Mouse (Mus musculus): ENCODE results near the gene Tmigd3. TPM values are rescaled to one million over a fixed set of nuclear protein-coding genes. Genes with fewer than 3 reads are reported as not detected.
A peak's percentile ranks its signal among the peaks of the same experiment; 100 is the strongest.

Gene Tmigd3
- polyA plus RNA-seq, 1 experiment from 2014 or later = 0.32 TPM

DNA sequence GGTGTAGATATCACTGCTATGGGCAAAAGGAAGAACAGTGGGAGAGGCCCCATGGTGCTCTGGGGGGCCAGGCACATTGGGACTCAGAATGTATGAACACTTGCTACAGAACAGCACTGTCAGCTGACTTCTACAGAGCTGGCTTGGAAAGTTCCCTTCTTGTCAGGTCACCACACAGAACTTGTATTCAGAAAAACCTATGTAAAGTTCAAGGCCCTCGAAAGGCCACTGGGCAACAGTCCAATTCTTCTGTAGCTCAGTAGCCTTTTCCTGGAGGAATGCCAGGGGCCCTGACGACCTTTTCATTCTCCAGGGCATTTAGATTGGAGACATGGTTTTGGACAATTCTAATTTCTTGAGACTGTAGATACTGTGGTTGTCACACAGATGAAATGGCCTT, 2.6 kb upstream of the Tmigd3 start:
- no peak for ATAC-seq (replicated peaks; ENCODE audit: extremely low read depth, insufficient read depth, low FRiP score)
- Histone ChIP-seq H3K9me3 (replicated peaks; ENCODE audit: control insufficient read depth, low read length) (no peaks in the 10 kb centered on the region), H3K4me1 (ENCODE audit: control insufficient read depth, insufficient read depth, low read length) (peaks cover 21% of the 10 kb centered on the region), H3K9ac (ENCODE audit: low read length) (no peak overlapping the region), H3K27ac (ENCODE audit: low read length) (no peak overlapping the region), H3K36me3 (ENCODE audit: control insufficient read depth, insufficient read depth) (no peaks in the 10 kb centered on the region), H3K4me3 (ENCODE audit: low read length) (no peak overlapping the region), H3K4me2 (ENCODE audit: low read depth, low read length) (no peak overlapping the region), H3K27me3 (ENCODE audit: control insufficient read depth, insufficient read depth, low read length) (no peaks in the 10 kb centered on the region; the same call in 1 of the 2 replicates)
- WGBS = 9% methylated on average over 2 of the region's 2 CpGs

DNA sequence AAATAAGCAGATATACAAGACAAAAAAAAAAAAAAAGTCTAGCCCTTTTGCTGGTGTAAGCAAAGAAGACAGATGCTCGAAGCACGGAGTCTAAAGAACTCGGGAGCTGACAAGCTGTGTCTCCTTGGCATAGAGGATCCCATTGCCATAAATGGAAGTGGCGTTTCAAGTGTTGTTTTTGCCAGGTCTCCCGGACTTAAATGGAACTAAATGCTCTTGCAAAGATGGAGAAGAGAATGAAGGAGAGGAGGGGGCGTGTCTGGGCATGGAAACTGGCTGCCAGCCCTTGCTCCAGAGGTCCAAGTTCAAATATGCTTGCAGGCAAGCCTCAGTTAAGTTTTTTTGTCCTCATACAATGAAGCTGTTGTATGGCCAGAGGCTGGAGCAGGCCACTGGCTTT, 1.3 kb downstream of the Tmigd3 start:
- no peaks in the 10 kb centered on the region; the same call in 1 of the 2 replicates for H3K27me3 ChIP-seq (ENCODE audit: control insufficient read depth, insufficient read depth, low read length)
- H3K4me1 ChIP-seq (ENCODE audit: control insufficient read depth, insufficient read depth, low read length) = peaks cover 23% of the 10 kb centered on the region
- H3K27ac ChIP-seq (ENCODE audit: low read length) = no peak overlapping the region
- peak overlapping the region; percentile 22; the same call in 1 of the 2 replicates for H3K4me2 ChIP-seq (ENCODE audit: low read depth, low read length)
- no peak overlapping the region for H3K9ac ChIP-seq (ENCODE audit: low read length)
- no peak overlapping the region for H3K4me3 ChIP-seq (ENCODE audit: low read length)
- no peak for ATAC-seq (replicated peaks; ENCODE audit: extremely low read depth, insufficient read depth, low FRiP score)
- no peaks in the 10 kb centered on the region for H3K36me3 ChIP-seq (ENCODE audit: control insufficient read depth, insufficient read depth)
- H3K9me3 ChIP-seq (replicated peaks; ENCODE audit: control insufficient read depth, low read length) = no peaks in the 10 kb centered on the region
- WGBS = 21% methylated on average over 6 of the region's 6 CpGs

DNA sequence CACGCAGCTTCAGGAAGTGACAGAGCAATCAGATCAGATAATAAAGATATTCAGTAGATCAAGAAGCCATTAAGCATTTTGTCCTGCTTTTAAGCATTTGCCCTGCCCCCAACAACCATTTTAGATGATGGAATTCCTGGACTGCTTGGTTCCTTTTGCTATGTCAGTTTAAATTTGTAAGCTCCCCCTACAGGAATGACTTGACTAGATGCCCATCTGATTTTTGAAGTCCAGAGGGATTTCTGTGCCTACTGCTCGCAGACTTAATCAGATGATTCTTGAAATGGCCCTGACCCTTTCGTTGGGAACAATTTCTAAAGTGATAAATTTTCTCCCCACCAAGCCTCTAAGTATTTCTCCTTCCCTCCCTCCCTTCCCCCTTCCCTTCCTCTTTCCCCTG, 1.9 kb downstream of the Tmigd3 start:
- 27% methylated on average over 3 of the region's 3 CpGs for WGBS
- Histone ChIP-seq H3K9ac (ENCODE audit: low read length) (no peak overlapping the region), H3K9me3 (replicated peaks; ENCODE audit: control insufficient read depth, low read length) (no peaks in the 10 kb centered on the region), H3K36me3 (ENCODE audit: control insufficient read depth, insufficient read depth) (no peaks in the 10 kb centered on the region), H3K4me2 (ENCODE audit: low read depth, low read length) (peak overlapping the region; percentile 22; the same call in 1 of the 2 replicates), H3K27me3 (ENCODE audit: control insufficient read depth, insufficient read depth, low read length) (no peaks in the 10 kb centered on the region; the same call in 1 of the 2 replicates), H3K27ac (ENCODE audit: low read length) (no peak overlapping the region), H3K4me3 (ENCODE audit: low read length) (no peak overlapping the region), H3K4me1 (ENCODE audit: control insufficient read depth, insufficient read depth, low read length) (peaks cover 21% of the 10 kb centered on the region)
- no peak for ATAC-seq (replicated peaks; ENCODE audit: extremely low read depth, insufficient read depth, low FRiP score)

DNA sequence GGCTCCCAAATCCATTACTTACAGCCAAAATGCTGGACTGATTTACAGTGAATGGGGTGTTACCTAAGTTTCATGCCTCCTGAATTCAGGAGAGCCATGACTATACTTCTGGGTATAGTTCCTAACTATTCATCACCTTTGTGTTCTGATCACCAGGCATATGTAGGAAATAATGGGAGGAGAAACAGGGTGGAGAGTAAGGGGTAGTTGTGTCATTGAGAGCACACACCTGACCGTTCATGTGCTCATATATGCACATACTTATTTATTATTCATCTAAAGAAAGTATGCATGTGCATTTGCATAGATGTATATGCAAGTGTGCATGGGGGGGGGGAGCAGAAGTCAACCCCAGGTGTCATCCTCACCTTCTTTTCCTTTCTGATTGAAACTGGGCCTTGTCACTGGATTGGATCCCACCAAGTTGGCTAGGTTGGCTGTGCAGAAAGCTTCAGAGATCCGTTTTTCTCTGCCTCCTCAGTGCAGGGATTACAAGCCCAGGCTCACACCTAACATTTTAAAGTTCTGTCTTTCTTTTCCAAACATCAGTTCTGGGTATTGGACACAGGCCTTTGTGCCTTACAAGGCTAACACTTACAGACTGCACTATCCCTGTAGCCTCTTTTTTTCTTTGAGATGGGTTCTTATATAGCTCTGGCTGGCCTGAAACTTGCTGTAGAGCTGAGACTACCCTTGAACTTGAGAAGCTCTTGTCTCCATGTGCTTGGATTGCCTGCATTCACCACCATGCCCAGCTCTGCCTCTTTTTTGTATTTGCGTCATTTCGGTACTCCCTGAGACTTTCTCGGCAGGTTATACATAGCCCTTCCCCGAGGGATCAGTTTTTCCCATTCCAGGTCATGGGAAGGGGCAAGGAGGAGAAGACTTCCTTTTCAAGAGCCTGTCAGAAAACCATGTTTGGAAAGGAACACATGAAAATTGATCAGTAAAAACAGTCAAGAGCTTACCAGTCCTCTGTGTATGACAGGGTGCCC, 3.0 kb downstream of the Tmigd3 start:
- Histone ChIP-seq H3K27ac (ENCODE audit: low read length) (no peak overlapping the region), H3K9me3 (replicated peaks; ENCODE audit: control insufficient read depth, low read length) (no peaks in the 10 kb centered on the region), H3K4me1 (ENCODE audit: control insufficient read depth, insufficient read depth, low read length) (peaks cover 12% of the 10 kb centered on the region), H3K27me3 (ENCODE audit: control insufficient read depth, insufficient read depth, low read length) (no peaks in the 10 kb centered on the region; the same call in 1 of the 2 replicates), H3K9ac (ENCODE audit: low read length) (no peak overlapping the region), H3K36me3 (ENCODE audit: control insufficient read depth, insufficient read depth) (no peaks in the 10 kb centered on the region), H3K4me2 (ENCODE audit: low read depth, low read length) (no peak overlapping the region), H3K4me3 (ENCODE audit: low read length) (no peak overlapping the region)
- no peak for ATAC-seq (replicated peaks; ENCODE audit: extremely low read depth, insufficient read depth, low FRiP score)
- WGBS = 84% methylated on average over 6 of the region's 6 CpGs

DNA sequence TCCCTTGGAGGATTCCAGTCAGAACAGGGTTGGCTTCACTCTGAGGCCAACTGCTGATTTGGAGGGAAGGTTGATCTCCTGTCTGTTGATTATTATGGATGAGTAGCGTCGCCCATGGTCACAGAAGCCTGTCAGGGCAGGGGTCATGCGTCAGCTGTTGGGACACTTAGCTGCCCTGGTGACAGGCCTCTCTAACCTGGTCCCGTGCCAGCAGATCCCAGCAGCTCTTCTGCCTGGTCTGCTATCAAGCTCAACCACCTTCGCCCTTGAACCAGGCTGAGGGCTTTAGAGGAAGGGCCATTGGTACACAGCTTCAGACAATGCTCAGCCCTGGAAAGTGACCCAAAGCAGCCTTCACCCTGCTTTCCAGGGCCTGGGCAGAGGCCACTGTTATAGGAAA, 5.3 kb downstream of the Tmigd3 start:
- peaks cover 12% of the 10 kb centered on the region for H3K4me1 ChIP-seq (ENCODE audit: control insufficient read depth, insufficient read depth, low read length)
- no peaks in the 10 kb centered on the region for H3K36me3 ChIP-seq (ENCODE audit: control insufficient read depth, insufficient read depth)
- H3K4me2 ChIP-seq (ENCODE audit: low read depth, low read length) = no peak overlapping the region
- H3K27ac ChIP-seq (ENCODE audit: low read length) = no peak overlapping the region
- no peak overlapping the region for H3K4me3 ChIP-seq (ENCODE audit: low read length)
- WGBS = 49% methylated on average over 5 of the region's 5 CpGs
- H3K27me3 ChIP-seq (ENCODE audit: control insufficient read depth, insufficient read depth, low read length) = no peaks in the 10 kb centered on the region
- ATAC-seq (replicated peaks; ENCODE audit: extremely low read depth, insufficient read depth, low FRiP score) = no peak
- no peak overlapping the region for H3K9ac ChIP-seq (ENCODE audit: low read length)
- H3K9me3 ChIP-seq (replicated peaks; ENCODE audit: control insufficient read depth, low read length) = no peaks in the 10 kb centered on the region

DNA sequence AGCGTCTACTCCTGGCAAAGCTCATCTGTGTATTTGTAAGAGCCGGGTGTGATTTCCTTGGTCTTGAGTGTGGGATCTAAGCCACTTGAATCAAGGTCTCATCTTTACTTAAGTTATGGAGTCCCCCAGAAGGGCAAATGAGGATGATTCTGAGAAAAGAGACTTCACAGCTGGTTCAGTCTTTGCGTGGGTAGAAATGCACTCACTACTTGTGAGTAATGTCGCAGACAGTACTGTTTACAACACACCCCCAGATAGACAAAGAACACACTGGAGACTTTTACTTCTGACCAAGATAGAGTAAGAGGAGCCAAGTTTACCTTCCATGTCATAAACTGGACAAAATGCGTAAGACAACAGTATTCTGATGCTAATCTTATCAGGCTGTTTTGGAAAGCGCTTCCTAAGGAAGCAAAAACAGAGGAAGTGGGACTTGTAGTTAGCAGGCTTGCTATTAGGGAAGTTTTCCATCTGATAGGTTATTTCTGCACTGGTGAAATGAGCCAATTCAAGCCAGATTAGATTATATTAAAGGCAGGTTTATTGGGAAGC, 6.6 kb downstream of the Tmigd3 start:
- Histone ChIP-seq H3K9me3 (replicated peaks; ENCODE audit: control insufficient read depth, low read length) (no peaks in the 10 kb centered on the region), H3K4me3 (ENCODE audit: low read length) (no peak overlapping the region), H3K4me2 (ENCODE audit: low read depth, low read length) (no peak overlapping the region), H3K27ac (ENCODE audit: low read length) (no peak overlapping the region), H3K9ac (ENCODE audit: low read length) (no peak overlapping the region), H3K36me3 (ENCODE audit: control insufficient read depth, insufficient read depth) (no peaks in the 10 kb centered on the region), H3K27me3 (ENCODE audit: control insufficient read depth, insufficient read depth, low read length) (no peaks in the 10 kb centered on the region), H3K4me1 (ENCODE audit: control insufficient read depth, insufficient read depth, low read length) (peaks cover 10% of the 10 kb centered on the region)
- ATAC-seq (replicated peaks; ENCODE audit: extremely low read depth, insufficient read depth, low FRiP score) = no peak
- 75% methylated on average over 6 of the region's 6 CpGs for WGBS

DNA sequence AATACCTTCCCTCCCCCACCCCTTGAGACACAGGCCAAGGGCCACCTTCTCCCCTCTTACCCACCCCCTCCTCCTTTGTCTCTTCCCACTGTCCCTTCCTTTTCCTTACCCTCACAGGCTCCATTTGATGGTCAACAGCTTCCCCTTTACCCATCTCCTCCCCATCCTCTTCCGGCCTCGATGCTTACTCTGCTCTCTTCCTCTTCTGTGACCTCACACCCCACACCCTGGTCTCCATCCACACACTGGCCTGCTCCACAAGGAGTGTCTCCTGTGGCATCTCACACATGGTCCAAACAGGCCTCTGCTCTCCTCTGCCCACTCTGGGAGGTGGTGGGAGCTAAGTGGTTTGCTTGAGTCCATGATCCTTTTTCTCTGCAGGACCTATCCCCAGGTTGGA, 7.2 kb downstream of the Tmigd3 start:
- WGBS = 70% methylated on average over 2 of the region's 2 CpGs
- H3K27me3 ChIP-seq (ENCODE audit: control insufficient read depth, insufficient read depth, low read length) = no peaks in the 10 kb centered on the region
- no peak for ATAC-seq (replicated peaks; ENCODE audit: extremely low read depth, insufficient read depth, low FRiP score)

DNA sequence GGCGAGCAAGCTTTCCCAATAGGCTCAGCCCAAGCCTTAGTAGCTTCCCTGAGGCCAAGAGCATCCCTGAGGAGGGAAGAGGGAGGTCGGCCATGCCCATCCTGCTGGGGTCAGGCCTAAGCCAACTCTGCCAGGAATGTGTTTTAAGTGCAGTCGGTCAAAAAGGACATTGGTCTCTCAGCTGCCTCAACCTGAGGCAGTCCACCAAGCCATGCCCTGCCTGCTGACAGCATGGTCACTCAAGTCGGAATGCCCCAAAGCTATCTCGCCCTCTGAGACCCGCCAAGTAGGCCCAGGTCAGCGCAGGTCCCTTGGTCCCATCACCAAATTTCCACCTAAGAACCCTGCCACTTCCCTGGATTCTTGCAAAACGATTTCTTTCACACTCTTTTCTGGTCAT, 8.0 kb downstream of the Tmigd3 start:
- Histone ChIP-seq H3K36me3 (ENCODE audit: control insufficient read depth, insufficient read depth) (no peaks in the 10 kb centered on the region), H3K4me2 (ENCODE audit: low read depth, low read length) (no peak overlapping the region), H3K4me1 (ENCODE audit: control insufficient read depth, insufficient read depth, low read length) (peaks cover 4% of the 10 kb centered on the region; the same call in 1 of the 2 replicates), H3K9ac (ENCODE audit: low read length) (no peak overlapping the region), H3K27me3 (ENCODE audit: control insufficient read depth, insufficient read depth, low read length) (no peaks in the 10 kb centered on the region), H3K4me3 (ENCODE audit: low read length) (no peak overlapping the region), H3K9me3 (replicated peaks; ENCODE audit: control insufficient read depth, low read length) (no peaks in the 10 kb centered on the region), H3K27ac (ENCODE audit: low read length) (no peak overlapping the region)
- 83% methylated on average over 8 of the region's 8 CpGs for WGBS
- no peak for ATAC-seq (replicated peaks; ENCODE audit: extremely low read depth, insufficient read depth, low FRiP score)

More for the DNA sequence above, 7.2 kb downstream of the Tmigd3 start:
- no peaks in the 10 kb centered on the region for H3K36me3 ChIP-seq (ENCODE audit: control insufficient read depth, insufficient read depth)
- H3K4me1 ChIP-seq (ENCODE audit: control insufficient read depth, insufficient read depth, low read length) = peaks cover 4% of the 10 kb centered on the region; the same call in 1 of the 2 replicates
- H3K9me3 ChIP-seq (replicated peaks; ENCODE audit: control insufficient read depth, low read length) = no peaks in the 10 kb centered on the region
- H3K4me3 ChIP-seq (ENCODE audit: low read length) = no peak overlapping the region
- H3K4me2 ChIP-seq (ENCODE audit: low read depth, low read length) = no peak overlapping the region
- no peak overlapping the region for H3K27ac ChIP-seq (ENCODE audit: low read length)
- H3K9ac ChIP-seq (ENCODE audit: low read length) = no peak overlapping the region

DNA sequence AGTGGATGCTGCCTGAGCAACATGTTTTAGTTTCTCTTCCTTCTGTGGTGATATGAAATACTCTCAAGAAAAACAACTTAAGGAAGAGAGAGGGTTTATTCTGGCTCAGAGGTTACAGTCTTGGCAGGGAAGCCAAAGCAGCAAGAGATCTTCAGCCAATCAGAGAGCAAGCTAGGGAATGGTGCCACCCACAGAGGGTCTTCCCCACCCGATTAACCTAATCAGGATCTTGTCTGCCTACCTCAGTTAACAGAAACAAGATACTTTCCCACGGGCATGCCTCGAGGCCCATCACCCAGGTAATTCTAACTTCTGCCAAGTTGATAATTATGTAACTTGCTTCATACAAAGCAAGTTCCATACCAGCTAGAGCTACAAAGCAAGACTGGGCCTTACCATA, 9.7 kb downstream of the Tmigd3 start:
- Histone ChIP-seq H3K9ac (ENCODE audit: low read length) (no peak overlapping the region), H3K9me3 (replicated peaks; ENCODE audit: control insufficient read depth, low read length) (no peaks in the 10 kb centered on the region), H3K4me3 (ENCODE audit: low read length) (no peak overlapping the region), H3K4me2 (ENCODE audit: low read depth, low read length) (no peak overlapping the region), H3K4me1 (ENCODE audit: control insufficient read depth, insufficient read depth, low read length) (peaks cover 4% of the 10 kb centered on the region; the same call in 1 of the 2 replicates), H3K27ac (ENCODE audit: low read length) (no peak overlapping the region), H3K27me3 (ENCODE audit: control insufficient read depth, insufficient read depth, low read length) (no peaks in the 10 kb centered on the region), H3K36me3 (ENCODE audit: control insufficient read depth, insufficient read depth) (no peaks in the 10 kb centered on the region)
- WGBS = 40% methylated on average over 3 of the region's 3 CpGs
- ATAC-seq (replicated peaks; ENCODE audit: extremely low read depth, insufficient read depth, low FRiP score) = peak; percentile 32; the same call in 1 of the 2 replicates
